Mouse (Mus musculus) monocyte, adult 59 days (primary cell): ENCODE measurements around the gene Foxs1. TPM values are rescaled to one million over a fixed set of nuclear protein-coding genes. Genes with fewer than 3 reads are reported as not detected.

Experiments
- total RNA-seq, 2 experiments: library from RNA; stranded (reverse); gene quantifications; one replicate each; pipeline ENCODE4 v1.2.4; 2023

Foxs1 gene
- total RNA-seq: not detected

GRCm38 (mm10) chr2:152933048-152933447, at the start of gene Foxs1:
Gene Foxs1, minus strand, starts transcription at chr2:152933208.

GRCm38 (mm10) chr2:152962091-152962793, 29.2 kb upstream of the Foxs1 start, which contains the start of gene Ttll9:
Gene Ttll9, plus strand, starts transcription at chr2:152962485.

GRCm38 (mm10) chr2:152951065-152951849, 18.2 kb upstream of the Foxs1 start, which contains the start of gene Dusp15:
Gene Dusp15, minus strand, starts transcription at chr2:152951698.

GRCm38 (mm10) chr2:152911031-152911430, 22.0 kb downstream of the Foxs1 start, which contains the start of gene Mylk2:
Gene Mylk2, plus strand, starts transcription at chr2:152911352.

Other genes starting within 250 kb of the Foxs1 start
- 10 to 100 TPM; 21.4 to 22.3 TPM for gene Mcts2, start 246.2 kb downstream of the Foxs1 start, total RNA-seq
- 10 to 100 TPM; 46.4 to 77.6 TPM for gene Id1, start 197.0 kb downstream of the Foxs1 start, total RNA-seq
- not detected for gene Cox4i2, start 179.0 kb downstream of the Foxs1 start, total RNA-seq
- 10 to 100 TPM; 16.2 to 19.7 TPM for gene Bcl2l1, start 101.5 kb downstream of the Foxs1 start, total RNA-seq
- gene Tpx2, start 85.2 kb downstream of the Foxs1 start, total RNA-seq: 1 to 10 TPM in 1 of 2 experiments, under 1 TPM in 1; 0.73 to 3.4 TPM
- not detected for gene Mylk2, start 21.9 kb downstream of the Foxs1 start, total RNA-seq
- not detected for gene Dusp15, start 18.5 kb upstream of the Foxs1 start, total RNA-seq
- gene Ttll9, start 29.3 kb upstream of the Foxs1 start, total RNA-seq: not detected
- 10 to 100 TPM; 33.5 to 36.8 TPM for gene Pdrg1, start 82.2 kb upstream of the Foxs1 start, total RNA-seq
- gene Xkr7, start 98.6 kb upstream of the Foxs1 start, total RNA-seq: not detected
- gene Ccm2l, start 132.7 kb upstream of the Foxs1 start, total RNA-seq: not detected
- gene Hck, start 175.3 kb upstream of the Foxs1 start, total RNA-seq: 100 to 1,000 TPM; 416 TPM
- 100 to 1,000 TPM; 156 to 161 TPM for gene Tm9sf4, start 228.1 kb upstream of the Foxs1 start, total RNA-seq